Mouse (Mus musculus) megakaryocyte, embryonic 14.5 days (primary cell): Measurements from ENCODE around the gene Rpl27a.

Source experiments
- FLI1 ChIP-seq: IDR thresholded peaks from 2 replicates; pipeline ENCODE4 v1.6.1; 2012; ENCODE audit warnings: low read length, inconsistent platforms, mixed read lengths
- GATA1 ChIP-seq: IDR thresholded peaks from 3 replicates; pipeline ENCODE4 v1.6.1; 2012; ENCODE audit warnings: mixed read lengths, low read length, inconsistent platforms, borderline replicate concordance

DNA sequence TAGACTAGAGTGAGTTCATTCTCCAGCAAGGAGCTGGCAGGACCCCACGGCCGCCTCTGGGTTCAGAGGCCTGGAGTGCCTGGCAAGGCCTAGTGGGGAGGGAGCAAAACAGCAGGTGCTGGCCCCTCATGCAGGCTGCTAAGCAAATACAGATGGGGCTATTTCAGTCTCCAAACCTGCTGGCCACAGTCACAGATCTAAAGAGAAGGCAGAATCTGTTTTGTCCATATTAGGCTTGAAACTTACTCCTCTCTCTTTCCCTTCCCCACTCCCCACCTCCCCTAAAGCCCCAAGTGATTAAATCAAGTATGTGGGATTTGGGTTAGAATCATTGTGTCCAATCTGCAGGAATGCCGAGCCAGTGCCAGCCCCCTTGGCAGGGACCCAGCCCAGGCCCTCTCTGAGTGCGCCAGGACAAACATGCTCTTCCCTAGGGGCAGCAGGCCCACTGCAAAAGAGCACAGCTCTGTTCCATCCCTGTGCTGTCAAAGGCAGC, 17.6 kb downstream of the Rpl27a start:
- TF ChIP-seq GATA1 (no peak), FLI1 (no peak)
